Mouse (Mus musculus): ENCODE results near the gene Car12.
"Not testable (repeated sequence)": the region's sequence is repeated elsewhere in the genome, so short reads cannot be mapped to it uniquely, and the experiment has no call there.

DNA sequence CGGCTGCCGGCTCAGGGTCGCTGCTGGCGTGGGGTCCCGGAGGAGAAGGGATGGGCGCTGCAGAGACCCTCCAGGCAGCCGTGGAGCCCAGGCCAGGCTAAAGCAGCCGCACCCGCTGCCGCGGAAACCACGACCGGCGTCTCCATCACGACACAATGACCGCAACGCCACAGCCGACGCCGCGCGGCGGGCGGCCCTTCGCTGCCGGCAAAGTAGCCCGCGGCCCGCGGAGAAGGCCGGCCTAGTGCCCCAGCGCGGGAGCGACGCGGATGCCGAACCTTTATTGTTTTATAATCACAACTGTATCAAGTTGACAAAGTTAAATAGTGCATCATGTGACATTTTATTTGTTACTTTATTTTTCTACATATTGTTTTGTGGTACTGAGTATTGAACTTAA is 92.5 kb downstream of the Car12 start:
- not testable (repeated sequence) for TF ChIP-seq CTCF (IDR thresholded peaks at IDR 0.05; ENCODE audit: extremely low read depth, insufficient read length, insufficient replicate concordance, low read depth, low read length); POLR2A (IDR thresholded peaks at IDR 0.05; ENCODE audit: low read depth, low read length)
